Mouse (Mus musculus) lung, adult 2 months (tissue): ENCODE measurements around the gene Gfod1. TPM values are rescaled to one million over a fixed set of nuclear protein-coding genes. Genes with fewer than 3 reads are reported as not detected.

Source experiments
- DNase-seq: peaks from one replicate; pipeline ENCODE4 v3.0.0; 2022
- H3K4me1 ChIP-seq: fragments of 200-500 bp; 2 replicates; pipeline ENCODE4 v1.6.1; 2011; ENCODE audit warnings: low read length; ENCODE audit not compliant: control insufficient read depth, insufficient read depth
- H3K4me3 ChIP-seq: fragments of 200-500 bp; replicated peaks from 2 replicates; pipeline ENCODE3; 2011; ENCODE audit warnings: low read depth, mild to moderate bottlenecking, control low read depth, low read length; ENCODE audit errors: extremely low read depth
- CTCF ChIP-seq: fragments of 200-500 bp; IDR thresholded peaks from 2 replicates; pipeline ENCODE4 v1.5.1; 2011; ENCODE audit warnings: mild to moderate bottlenecking, low read length, control low read depth; ENCODE audit not compliant: insufficient read depth
- POLR2A ChIP-seq: fragments of 200-500 bp; IDR thresholded peaks from 2 replicates; pipeline ENCODE4 v1.6.1; 2011; ENCODE audit warnings: low read depth, mild to moderate bottlenecking, control low read depth, low read length, borderline replicate concordance; ENCODE audit errors: extremely low read depth
- WGBS: fragments of 180-500 bp; shearing (Covaris S2); methylation state at CpG from one replicate; pipeline ENCODE4 v1.1.7; 2018; 5-methylcytosine and 5-hydroxymethylcytosine counted together
- polyA plus RNA-seq: library from polyadenylated mRNA; depleted of rRNA; stranded (reverse); fragments of >200 nt; gene quantifications from 2 replicates; pipeline ENCODE4 v1.2.3, GENCODE M21; 2012

The Gfod1 gene
- polyA plus RNA-seq, 1 experiment, result 12.9 TPM

DNA sequence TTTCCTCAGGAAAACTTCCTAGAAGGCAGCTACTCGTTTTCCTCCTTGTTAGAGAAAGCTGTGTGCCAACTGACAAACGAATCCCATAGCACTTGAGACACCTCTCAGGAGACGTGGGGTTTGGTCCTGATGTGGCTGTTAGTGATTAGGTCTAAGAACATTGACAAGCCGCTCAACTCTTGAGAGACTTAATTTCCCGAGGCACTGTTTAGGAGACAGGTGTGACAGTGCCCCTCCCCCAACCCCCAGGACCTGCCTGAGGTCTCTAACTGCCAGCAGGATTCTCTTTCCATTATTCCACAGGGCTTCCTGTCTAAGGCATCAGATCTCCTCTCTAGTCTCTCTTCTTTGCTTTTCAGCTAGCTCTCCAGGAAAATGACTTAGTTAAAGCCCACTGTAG is 15.9 kb downstream of the Gfod1 start:
- no peak overlapping the region for H3K4me3 ChIP-seq
- TF ChIP-seq CTCF, result no peak
- TF ChIP-seq POLR2A, result no peak
- WGBS, result 44% methylated on average over 5 of the region's 5 CpGs

DNA sequence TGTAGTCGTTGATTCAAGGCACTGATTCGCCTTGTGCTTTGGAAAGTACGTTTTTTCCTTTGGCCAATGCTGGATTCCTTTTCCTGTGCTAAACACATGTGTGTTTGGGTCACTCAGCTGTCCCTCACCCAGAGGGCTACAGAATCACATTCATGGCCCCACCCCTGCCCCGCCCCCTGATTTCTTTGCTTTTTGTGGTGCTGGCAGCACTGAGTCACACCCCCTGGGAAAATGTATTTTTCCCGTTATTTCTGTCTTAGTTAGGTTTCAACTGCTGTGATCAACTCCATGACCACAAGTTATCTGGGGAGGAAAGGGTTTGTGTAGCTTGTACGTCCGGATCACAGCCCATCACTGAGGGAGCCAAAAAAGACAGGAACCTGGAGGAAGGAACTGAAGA is 17.1 kb downstream of the Gfod1 start:
- 62% methylated on average over 7 of the region's 7 CpGs for WGBS
- H3K4me3 ChIP-seq, result no peak overlapping the region
- no peak for DNase-seq
- no peaks in the 10 kb centered on the region for H3K4me1 ChIP-seq
- TF ChIP-seq CTCF, result no peak
- no peak for TF ChIP-seq POLR2A

More for the DNA sequence above, 15.9 kb downstream of the Gfod1 start:
- no peaks in the 10 kb centered on the region for H3K4me1 ChIP-seq
- DNase-seq, result no peak

DNA sequence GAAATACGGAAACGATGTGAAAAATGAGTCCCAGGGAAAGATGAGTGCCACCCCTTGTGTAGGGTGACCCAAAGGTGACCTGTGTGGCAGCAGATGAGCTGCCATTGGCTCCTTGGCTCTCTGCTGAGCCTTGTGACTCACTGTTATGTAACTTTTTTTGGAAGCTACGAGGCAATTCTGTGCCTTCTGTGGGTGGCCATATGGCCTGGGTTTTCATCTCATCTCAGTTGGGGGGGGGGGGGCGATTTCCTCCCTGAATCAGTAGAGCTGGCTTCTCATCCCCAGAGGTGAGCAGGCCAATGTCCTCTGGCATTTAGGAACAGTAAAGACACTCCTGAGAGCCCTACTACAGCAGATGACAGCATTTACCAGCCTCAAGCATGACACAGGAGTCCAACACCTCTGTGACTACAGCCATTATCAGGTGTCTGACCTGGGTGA is 19.2 kb downstream of the Gfod1 start:
- TF ChIP-seq CTCF (no peak), POLR2A (no peak)
- DNase-seq, result no peak
- no peaks in the 10 kb centered on the region for H3K4me1 ChIP-seq
- H3K4me3 ChIP-seq, result no peak overlapping the region
- WGBS, result 65% methylated on average over 4 of the region's 4 CpGs

DNA sequence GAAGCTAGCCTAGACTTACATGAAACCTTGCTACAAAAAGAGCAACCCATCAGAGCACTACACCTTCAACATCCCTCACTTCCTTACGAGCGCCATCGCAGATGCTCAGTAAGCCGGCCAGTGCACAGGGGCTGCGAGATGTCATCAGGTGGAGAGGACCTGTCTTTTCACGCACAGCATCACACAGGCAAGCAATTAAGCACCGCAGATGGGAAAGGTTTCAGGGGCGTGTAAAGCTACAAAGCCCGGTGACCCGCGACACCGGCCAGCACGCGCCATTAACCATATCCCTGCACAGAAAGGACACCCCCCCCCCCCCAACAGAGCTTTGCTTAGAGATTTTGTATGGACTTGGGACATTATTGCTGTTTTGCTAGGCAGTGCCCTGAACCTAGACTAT is 30.1 kb downstream of the Gfod1 start:
- WGBS, result 95% methylated on average over 14 of the region's 14 CpGs
- DNase-seq, result no peak
- no peak overlapping the region for H3K4me3 ChIP-seq
- peaks cover 7% of the 10 kb centered on the region; the same call in 1 of the 2 replicates for H3K4me1 ChIP-seq
- no peak for TF ChIP-seq POLR2A
- TF ChIP-seq CTCF, result no peak

DNA sequence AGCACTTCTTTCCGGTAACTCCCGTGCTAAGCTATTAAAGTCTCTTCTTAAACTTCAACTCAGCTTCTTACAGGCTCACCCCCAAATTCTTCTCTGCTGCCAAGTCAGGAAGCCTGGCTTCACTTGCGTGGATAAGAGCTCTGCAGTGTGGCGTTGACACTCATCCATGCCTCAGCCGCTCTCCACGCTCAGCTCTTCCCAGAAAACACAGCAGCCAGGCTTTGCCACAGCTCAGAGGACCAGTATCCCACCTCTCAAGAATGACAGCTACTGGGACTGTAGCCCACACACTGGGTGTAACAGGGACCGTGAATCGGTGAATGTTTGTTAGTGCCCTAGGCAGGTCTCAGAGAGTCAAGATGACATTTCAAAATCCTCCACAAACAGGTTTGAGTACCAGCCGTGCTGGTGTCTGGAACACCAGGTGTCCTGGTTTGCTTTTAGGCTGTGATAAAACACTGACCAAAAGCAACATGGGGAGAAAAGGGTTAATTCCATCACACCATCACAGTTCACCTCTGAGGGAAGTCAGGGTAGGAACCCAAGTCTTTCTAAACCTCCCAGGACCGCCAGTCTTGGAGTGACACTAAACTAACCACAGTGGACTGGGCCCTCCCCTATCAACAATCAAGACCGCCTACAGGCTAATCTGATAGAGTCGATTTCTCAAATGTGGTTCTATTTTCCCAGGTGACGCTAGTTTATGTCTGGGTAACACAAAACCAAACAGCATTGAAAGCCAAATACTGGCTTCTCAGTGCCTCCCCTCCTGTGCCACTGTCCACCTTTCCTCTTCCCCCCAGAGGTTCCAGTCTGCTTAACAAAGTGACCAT is 31.5 kb downstream of the Gfod1 start:
- no peak overlapping the region for H3K4me3 ChIP-seq
- no peak for DNase-seq
- WGBS, result 65% methylated on average over 13 of the region's 13 CpGs

DNA sequence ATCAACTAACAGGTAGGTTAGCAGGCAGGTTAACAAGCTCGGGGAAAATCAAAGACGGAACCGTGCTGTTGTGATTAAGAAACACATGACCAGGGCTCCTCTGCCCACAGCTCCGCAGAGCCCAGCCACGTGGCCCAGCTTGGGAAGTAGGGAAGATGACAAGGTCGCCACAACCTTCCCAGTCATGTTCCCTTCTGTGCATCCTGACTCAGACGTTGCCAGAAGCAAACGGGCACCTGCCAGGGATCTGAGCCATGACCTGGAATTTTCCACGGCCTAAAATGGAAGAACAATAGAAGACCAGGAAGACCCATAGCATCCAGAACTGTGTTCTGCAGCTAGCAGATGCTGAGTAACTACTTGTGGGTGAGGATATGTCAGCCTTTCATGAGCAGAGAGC is 32.5 kb downstream of the Gfod1 start:
- TF ChIP-seq CTCF, result no peak
- no peak for TF ChIP-seq POLR2A
- no peak for DNase-seq
- Histone ChIP-seq H3K4me1 (peaks cover 7% of the 10 kb centered on the region; the same call in 1 of the 2 replicates), H3K4me3 (no peak overlapping the region)
- 73% methylated on average over 9 of the region's 9 CpGs for WGBS

More for the DNA sequence above, 31.5 kb downstream of the Gfod1 start:
- TF ChIP-seq POLR2A (no peak), CTCF (no peak)
- peaks cover 7% of the 10 kb centered on the region; the same call in 1 of the 2 replicates for H3K4me1 ChIP-seq

DNA sequence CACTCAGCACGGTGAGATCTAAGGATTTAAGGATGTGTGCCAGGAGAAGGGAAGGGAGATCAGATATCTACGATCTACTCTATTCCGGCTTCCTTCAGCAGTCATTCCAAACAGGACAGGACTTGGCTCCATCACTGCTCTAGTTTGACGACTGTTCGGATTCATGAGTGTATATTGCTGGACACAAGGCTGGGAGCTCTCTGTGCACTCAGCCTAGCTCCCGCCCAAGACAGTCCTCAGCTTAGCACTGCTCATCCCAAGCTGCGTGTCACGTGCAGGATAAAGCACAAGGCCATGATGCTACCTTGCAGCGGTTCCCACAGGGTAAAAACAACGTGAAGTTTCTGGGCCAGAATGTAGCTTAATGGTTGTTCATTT is 33.8 kb downstream of the Gfod1 start:
- 59% methylated on average over 10 of the region's 10 CpGs for WGBS
- no peak for DNase-seq
- TF ChIP-seq POLR2A (no peak), CTCF (no peak)
- Histone ChIP-seq H3K4me3 (no peak overlapping the region), H3K4me1 (peaks cover 7% of the 10 kb centered on the region; the same call in 1 of the 2 replicates)

DNA sequence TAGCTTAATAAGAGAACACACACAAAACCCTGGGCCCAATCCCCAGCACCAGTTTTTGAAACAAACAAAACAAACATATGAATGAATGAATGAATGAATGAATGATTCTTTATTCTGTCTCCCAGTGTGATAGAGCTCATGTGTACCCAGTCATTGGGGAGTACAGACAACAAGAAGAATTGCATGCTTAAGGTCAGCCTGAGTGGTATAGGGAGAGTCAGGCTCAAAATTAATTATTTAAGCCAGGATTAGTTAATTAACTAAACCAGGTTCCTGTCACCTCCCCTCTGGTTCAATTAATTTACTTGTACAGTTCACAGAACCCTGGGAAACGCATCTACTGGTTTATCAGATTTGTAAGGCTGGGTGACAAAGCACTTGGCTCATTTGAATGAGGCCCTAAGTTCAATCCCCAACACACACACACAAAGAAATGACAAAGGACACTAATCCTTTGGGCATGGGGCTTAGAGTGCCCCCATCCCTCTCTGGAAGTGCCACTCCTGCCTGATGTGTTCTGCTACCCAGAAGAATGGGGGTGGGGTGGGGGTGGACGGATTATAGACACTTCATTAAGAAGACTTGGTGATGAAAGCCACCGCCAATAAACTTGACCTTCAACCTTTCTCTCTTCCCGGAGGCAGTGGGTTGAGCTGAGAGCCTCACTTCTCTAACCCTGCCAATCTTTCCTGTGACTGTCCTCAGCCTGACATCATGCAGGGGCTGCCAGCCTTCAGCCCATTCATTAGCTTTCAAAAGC is 34.3 kb downstream of the Gfod1 start:
- DNase-seq, result no peak

DNA sequence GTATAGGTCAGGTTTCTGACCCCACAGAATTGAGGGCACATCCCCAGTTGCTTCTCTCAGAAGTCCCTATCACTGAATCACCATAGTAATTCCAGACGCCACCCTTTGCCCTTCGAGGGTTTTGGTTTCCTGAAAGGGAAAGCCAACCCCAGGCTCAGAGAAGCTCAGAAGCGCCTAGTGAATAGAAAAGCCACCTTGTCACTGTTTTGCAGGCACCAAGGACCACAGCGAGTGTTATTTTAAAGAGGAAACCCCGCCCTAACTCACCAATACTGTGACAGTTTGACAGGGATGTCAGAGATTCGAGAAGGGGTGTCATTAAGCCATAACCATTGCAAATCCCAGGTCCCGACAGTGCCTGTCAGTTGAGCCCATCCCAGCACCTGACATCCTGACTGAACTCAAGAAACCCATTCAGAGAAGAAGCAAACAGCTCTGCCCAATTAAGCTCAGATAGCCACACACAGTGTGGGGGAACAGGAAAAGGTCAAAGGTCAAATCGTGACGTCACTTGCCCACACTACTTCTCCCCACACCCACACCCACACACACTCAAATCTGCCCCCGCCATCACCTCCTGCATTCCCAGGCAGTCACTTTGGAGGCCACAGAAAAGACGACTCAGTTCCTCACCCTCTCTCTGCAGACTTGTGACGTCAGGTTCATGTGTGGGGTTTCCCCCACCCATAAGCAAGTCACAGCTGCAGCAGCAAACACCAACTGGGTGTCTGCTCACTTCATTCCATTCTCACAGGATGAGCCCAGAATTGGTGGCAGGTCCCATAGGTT is 35.2 kb downstream of the Gfod1 start:
- DNase-seq, result no peak
- Histone ChIP-seq H3K4me1 (peaks cover 9% of the 10 kb centered on the region; the same call in 1 of the 2 replicates), H3K4me3 (no peak overlapping the region)
- TF ChIP-seq CTCF (no peak), POLR2A (no peak)
- 42% methylated on average over 12 of the region's 12 CpGs for WGBS

More for the DNA sequence above, 34.3 kb downstream of the Gfod1 start:
- H3K4me1 ChIP-seq, result peaks cover 7% of the 10 kb centered on the region; the same call in 1 of the 2 replicates
- no peak overlapping the region for H3K4me3 ChIP-seq
- TF ChIP-seq POLR2A (no peak), CTCF (no peak)
- WGBS, result 35% methylated on average over 4 of the region's 4 CpGs

DNA sequence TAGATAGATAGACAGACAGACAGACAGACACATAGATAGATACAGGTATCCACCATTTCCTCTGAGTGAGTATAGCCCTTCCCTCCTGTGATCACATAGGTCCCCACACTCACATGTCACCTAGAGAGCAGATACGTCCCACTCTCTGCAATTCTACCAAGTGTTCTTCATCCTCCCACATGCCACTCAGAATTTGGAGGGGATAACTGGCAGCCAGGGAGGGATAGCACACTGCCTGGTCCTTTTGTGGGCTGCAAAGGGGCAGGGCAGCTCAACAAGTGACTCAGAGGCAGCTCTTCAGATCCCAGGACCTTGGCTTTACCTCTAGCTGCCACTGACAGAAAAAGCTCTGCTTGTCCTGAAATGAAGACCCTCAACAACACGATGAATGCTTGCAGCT is 36.1 kb downstream of the Gfod1 start:
- no peak for DNase-seq
- WGBS, result 85% methylated on average over 2 of the region's 2 CpGs
- TF ChIP-seq CTCF (no peak), POLR2A (no peak)
- Histone ChIP-seq H3K4me3 (no peak overlapping the region), H3K4me1 (peaks cover 11% of the 10 kb centered on the region; the same call in 1 of the 2 replicates)
